Mouse (Mus musculus): ENCODE data around the gene Cep295. TPM values are rescaled to one million over a fixed set of nuclear protein-coding genes. Genes with fewer than 3 reads are reported as not detected.

Cep295 gene
- polyA plus RNA-seq, 2 experiments: 9.6 to 15.7 TPM

DNA sequence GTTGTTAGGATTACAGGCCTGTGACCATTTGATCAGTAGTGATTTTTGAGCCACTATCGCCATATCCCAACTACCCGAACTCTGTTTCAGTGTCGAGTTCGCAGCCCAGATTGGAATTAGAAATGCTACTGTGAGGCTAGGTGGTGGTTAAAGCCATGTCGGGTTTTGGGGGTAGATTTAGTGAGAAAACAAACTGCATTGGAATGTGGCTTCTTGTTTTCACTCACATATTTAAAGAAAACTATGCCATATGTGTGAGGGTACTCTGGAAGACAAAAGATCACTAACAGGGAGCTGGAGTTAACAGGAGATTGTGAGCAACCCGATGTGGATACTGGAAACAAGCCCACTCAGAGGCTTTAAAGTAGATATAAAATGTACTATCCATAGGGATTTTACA is 50.3 kb downstream of the Cep295 start:
- Histone ChIP-seq H3K27me3 (ENCODE audit: control insufficient read depth, insufficient read depth, low read length) (no peaks in the 10 kb centered on the region), H3K4me2 (ENCODE audit: low read depth) (peak overlapping the region; percentile 83), H3K9me3 (ENCODE audit: control insufficient read depth, low read length) (no peaks in the 10 kb centered on the region), H3K4me1 (replicated peaks; ENCODE audit: control insufficient read depth in 2 of 2, insufficient read depth in 2 of 2, low read length in 1 of 2) (peaks cover 5 to 18% of the 10 kb centered on the region in 2 experiments), H3K27ac (no peak overlapping the region; the same call in 1 of the 2 replicates), H3K9ac (replicated peaks) (peak overlapping the region; percentile 78), H3K4me3 (ENCODE audit: insufficient read depth in 1 of 2, low read depth in 2 of 2, low read length in 2 of 2) (peak overlapping the region; percentile 71 to 72), H3K36me3 (replicated peaks; ENCODE audit: control insufficient read depth, insufficient read depth, low read depth) (peaks cover 41% of the 10 kb centered on the region)
- WGBS (ENCODE audit: insufficient replicate concordance): 3% methylated on average over 6 of the region's 6 CpGs
- ATAC-seq (ENCODE audit: insufficient read depth) (no peak), DNase-seq (ENCODE audit: low read depth in 3 of 3, low spot score in 3 of 3) (no peak)
- no peak for TF ChIP-seq CTCF (IDR thresholded peaks at IDR 0.05; ENCODE audit: low read depth)
- no peak for TF ChIP-seq EP300 (IDR thresholded peaks at IDR 0.05; ENCODE audit: low read depth)

DNA sequence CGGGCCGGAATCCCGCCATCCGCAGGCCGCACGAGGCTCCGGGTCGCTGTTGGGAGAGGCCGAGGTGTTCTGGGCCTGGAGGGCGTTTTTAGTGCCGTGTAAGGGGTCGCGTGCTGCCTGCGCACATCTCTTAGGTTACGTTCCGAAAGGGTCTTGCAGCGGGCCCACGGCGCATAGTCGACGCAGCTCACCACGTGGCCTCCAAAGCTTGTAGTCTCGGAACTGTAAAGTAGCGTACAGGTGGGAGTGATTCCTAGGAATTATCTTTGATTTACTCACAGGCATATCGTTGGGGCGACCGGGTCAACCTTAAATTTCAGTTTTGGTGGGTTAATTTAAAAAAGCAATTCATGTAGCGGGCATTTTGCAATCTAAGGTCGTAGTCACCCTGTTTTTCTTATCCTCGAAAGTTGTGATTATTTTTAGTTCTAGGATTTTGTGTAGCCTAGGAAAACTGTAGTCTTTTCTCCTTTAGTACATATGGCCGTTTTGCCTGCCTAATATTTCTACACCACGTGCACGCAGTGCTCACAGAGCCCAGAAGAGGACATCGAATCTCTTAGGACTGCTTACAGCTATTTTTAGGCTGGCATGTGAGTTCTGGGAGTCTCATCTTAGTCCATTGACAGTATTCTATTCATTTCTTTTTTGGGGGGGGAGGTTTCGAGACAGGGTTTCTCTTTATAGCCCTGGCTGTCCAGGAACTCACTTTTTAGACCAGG is 51.0 kb downstream of the Cep295 start, which contains the start of gene 4931406C07Rik:
Gene 4931406C07Rik, minus strand, starts transcription at position 51 of the 722 bp plus-strand sequence.
- Histone ChIP-seq H3K27me3 (ENCODE audit: control insufficient read depth, insufficient read depth, low read length) (no peaks in the 10 kb centered on the region), H3K4me1 (replicated peaks; ENCODE audit: control insufficient read depth in 2 of 2, insufficient read depth in 2 of 2, low read length in 1 of 2) (peaks cover 5 to 18% of the 10 kb centered on the region in 2 experiments), H3K27ac (peak within 1 kb of the TSS; percentile 44), H3K4me2 (ENCODE audit: low read depth) (peak within 1 kb of the TSS; percentile 83), H3K36me3 (replicated peaks; ENCODE audit: control insufficient read depth, insufficient read depth, low read depth) (peaks cover 34% of the 10 kb centered on the region), H3K9ac (replicated peaks) (peak within 1 kb of the TSS; percentile 78), H3K4me3 (ENCODE audit: insufficient read depth in 1 of 2, low read depth in 2 of 2, low read length in 2 of 2) (peak within 1 kb of the TSS; percentile 71 to 72), H3K9me3 (ENCODE audit: control insufficient read depth, low read length) (no peaks in the 10 kb centered on the region)
- ATAC-seq (ENCODE audit: insufficient read depth) (no peak), DNase-seq (ENCODE audit: low read depth in 3 of 3, low spot score in 3 of 3) (no peak)
- peak; percentile 7; the same call in 1 of the 2 replicates for TF ChIP-seq CTCF (IDR thresholded peaks at IDR 0.05; ENCODE audit: low read depth)
- TF ChIP-seq EP300 (IDR thresholded peaks at IDR 0.05; ENCODE audit: low read depth): no peak
- under 1% methylated on average over 35 of the region's 35 CpGs for WGBS (ENCODE audit: insufficient replicate concordance)

DNA sequence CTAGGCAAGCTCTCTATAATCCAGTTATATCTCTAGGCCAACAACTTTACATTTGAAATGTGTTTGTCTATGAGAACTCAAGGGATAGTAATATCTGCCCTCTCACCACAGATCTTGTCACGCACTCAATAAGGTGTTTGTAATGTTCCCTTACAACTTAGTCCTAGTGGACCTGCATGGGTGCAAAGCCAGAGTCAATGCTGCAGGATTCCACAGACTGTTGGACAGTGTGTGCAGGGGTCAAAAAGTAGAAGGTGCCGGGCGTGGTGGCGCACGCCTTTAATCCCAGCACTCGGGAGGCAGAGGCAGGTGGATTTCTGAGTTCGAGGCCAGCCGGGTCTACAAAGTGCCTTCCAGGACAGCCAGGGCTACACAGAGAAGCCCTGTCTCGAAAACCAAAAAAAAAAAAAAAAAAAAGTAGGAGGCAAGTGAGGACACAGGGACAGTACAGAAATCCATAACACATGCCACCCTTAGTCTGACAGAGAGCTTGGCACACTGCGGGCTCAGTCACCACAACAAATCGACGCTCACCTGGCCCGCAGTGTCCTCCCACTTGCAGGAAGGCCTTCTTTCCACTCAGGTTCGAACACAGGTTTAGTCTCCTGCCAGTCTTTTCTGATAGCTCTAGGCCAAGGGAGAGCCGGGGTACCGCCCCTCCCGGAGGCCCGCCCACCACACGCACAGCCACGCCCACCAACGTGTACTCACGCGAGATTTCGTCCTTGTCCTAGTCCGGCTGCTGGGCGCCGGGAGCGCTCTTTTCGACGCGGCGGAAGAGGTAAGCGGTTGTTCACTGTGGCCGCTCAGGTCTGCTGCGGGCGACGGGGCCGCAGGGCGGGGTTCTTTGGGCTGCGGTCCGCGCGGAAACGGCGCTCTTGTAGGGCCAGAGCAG is 51.8 kb downstream of the Cep295 start, which contains the start of gene Taf1d:
Gene Taf1d, plus strand, starts transcription at position 712 of the 895 bp plus-strand sequence.
- H3K27ac ChIP-seq: peak within 1 kb of the TSS; percentile 44
- H3K4me3 ChIP-seq (ENCODE audit: insufficient read depth in 1 of 2, low read depth in 2 of 2, low read length in 2 of 2): peak within 1 kb of the TSS; percentile 71 to 72
- H3K4me1 ChIP-seq (replicated peaks; ENCODE audit: control insufficient read depth in 2 of 2, insufficient read depth in 2 of 2, low read length in 1 of 2): peaks cover 5 to 22% of the 10 kb centered on the region in 2 experiments
- TF ChIP-seq CTCF (IDR thresholded peaks at IDR 0.05; ENCODE audit: low read depth): no peak
- TF ChIP-seq EP300 (IDR thresholded peaks at IDR 0.05; ENCODE audit: low read depth): peak; percentile 40; the same call in 1 of the 2 replicates
- no peaks in the 10 kb centered on the region for H3K9me3 ChIP-seq (ENCODE audit: control insufficient read depth, low read length)
- peaks cover 27% of the 10 kb centered on the region for H3K36me3 ChIP-seq (replicated peaks; ENCODE audit: control insufficient read depth, insufficient read depth, low read depth)
- peak within 1 kb of the TSS; percentile 83 for H3K4me2 ChIP-seq (ENCODE audit: low read depth)
- ATAC-seq (ENCODE audit: insufficient read depth): peak; percentile 96
- peak within 1 kb of the TSS; percentile 78 for H3K9ac ChIP-seq (replicated peaks)
- no peaks in the 10 kb centered on the region for H3K27me3 ChIP-seq (ENCODE audit: control insufficient read depth, insufficient read depth, low read length)
- DNase-seq (ENCODE audit: low read depth in 3 of 3, low spot score in 3 of 3): peak; percentile 87 to 91 (median 90)
- WGBS (ENCODE audit: insufficient replicate concordance): 10% methylated on average over 45 of the region's 45 CpGs

DNA sequence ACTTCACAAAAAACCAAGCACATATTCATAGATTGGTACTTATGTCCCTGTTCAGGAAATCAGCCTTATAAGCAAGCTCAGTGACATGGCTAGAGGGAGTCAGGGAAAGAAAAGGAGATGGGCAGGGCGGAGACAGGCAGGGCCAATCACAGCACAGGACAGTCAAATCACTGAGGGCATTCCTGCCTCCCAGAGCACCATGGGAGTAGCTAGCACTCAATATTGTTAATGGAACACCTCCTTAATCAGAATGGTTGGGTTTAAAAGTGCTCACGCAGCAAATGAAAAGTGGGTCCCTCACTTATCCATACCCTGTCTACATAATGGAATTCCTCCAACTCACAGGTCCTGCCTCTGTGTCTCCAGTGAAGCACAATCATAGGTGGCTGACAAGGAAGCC is 54.7 kb downstream of the Cep295 start:
- peaks cover 2% of the 10 kb centered on the region; the same call in 1 of the 2 replicates for H3K36me3 ChIP-seq (replicated peaks; ENCODE audit: control insufficient read depth, insufficient read depth, low read depth)
- WGBS (ENCODE audit: insufficient replicate concordance): 73% methylated on average over 2 of the region's 2 CpGs
- no peaks in the 10 kb centered on the region for H3K27me3 ChIP-seq (ENCODE audit: control insufficient read depth, insufficient read depth, low read length)
- H3K9ac ChIP-seq (replicated peaks): no peak overlapping the region
- H3K4me2 ChIP-seq (ENCODE audit: low read depth): no peak overlapping the region
- DNase-seq (ENCODE audit: low read depth in 3 of 3, low spot score in 3 of 3) (no peak), ATAC-seq (ENCODE audit: insufficient read depth) (no peak)
- no peak overlapping the region for H3K4me3 ChIP-seq (ENCODE audit: insufficient read depth in 1 of 2, low read depth in 2 of 2, low read length in 2 of 2)
- H3K9me3 ChIP-seq (ENCODE audit: control insufficient read depth, low read length): no peaks in the 10 kb centered on the region
- H3K27ac ChIP-seq: no peak overlapping the region
- TF ChIP-seq CTCF (IDR thresholded peaks at IDR 0.05; ENCODE audit: low read depth) (no peak), EP300 (IDR thresholded peaks at IDR 0.05; ENCODE audit: low read depth) (no peak)
- peaks cover 0 to 17% of the 10 kb centered on the region in 2 experiments; a peak in 2 of 4 replicates for H3K4me1 ChIP-seq (replicated peaks; ENCODE audit: control insufficient read depth in 2 of 2, insufficient read depth in 2 of 2, low read length in 1 of 2)

All from liver, embryonic 14.5 days (tissue).